Mouse (Mus musculus) layer of hippocampus, adult 9-11 months (tissue): ENCODE results near the gene Sfmbt1.

Experiments
- DNase-seq: peaks from one replicate; pipeline ENCODE4 v3.0.0; 2022

The Sfmbt1 gene

GRCm38 (mm10) chr14:30826174-30827140 lies 111.8 kb downstream of the Sfmbt1 start:
- DNase-seq, result no peak

GRCm38 (mm10) chr14:30827480-30827879 lies 112.8 kb downstream of the Sfmbt1 start:
- no peak for DNase-seq

- no peak for DNase-seq
These were observed 113.4 kb downstream of the Sfmbt1 start for GRCm38 (mm10) chr14:30828077-30828476.

- no peak for DNase-seq
These were observed 114.2 kb downstream of the Sfmbt1 start for GRCm38 (mm10) chr14:30828635-30829460.

- DNase-seq, result no peak
These were observed 122.9 kb downstream of the Sfmbt1 start for GRCm38 (mm10) chr14:30837416-30837996.

GRCm38 (mm10) chr14:30843701-30844100 lies 129.1 kb downstream of the Sfmbt1 start:
- no peak for DNase-seq

GRCm38 (mm10) chr14:30850504-30850903 lies 135.9 kb downstream of the Sfmbt1 start:
- no peak for DNase-seq

GRCm38 (mm10) chr14:30852325-30852724 lies 137.7 kb downstream of the Sfmbt1 start:
- DNase-seq, result no peak

- DNase-seq, result no peak
These were observed 140.7 kb downstream of the Sfmbt1 start for GRCm38 (mm10) chr14:30855316-30855715.

GRCm38 (mm10) chr14:30856885-30857507 lies 142.3 kb downstream of the Sfmbt1 start:
- DNase-seq, result no peak

GRCm38 (mm10) chr14:30857990-30858389 lies 143.3 kb downstream of the Sfmbt1 start:
- no peak for DNase-seq

GRCm38 (mm10) chr14:30861421-30862125 lies 146.9 kb downstream of the Sfmbt1 start:
- no peak for DNase-seq

GRCm38 (mm10) chr14:30862368-30862767 lies 147.7 kb downstream of the Sfmbt1 start:
- DNase-seq, result no peak

GRCm38 (mm10) chr14:30865311-30865710 lies 150.7 kb downstream of the Sfmbt1 start:
- no peak for DNase-seq

- DNase-seq, result no peak
These were observed 152.4 kb downstream of the Sfmbt1 start for GRCm38 (mm10) chr14:30867042-30867441.

GRCm38 (mm10) chr14:30868826-30869225 lies 154.2 kb downstream of the Sfmbt1 start:
- DNase-seq, result no peak

- DNase-seq, result no peak
These were observed 154.7 kb downstream of the Sfmbt1 start for GRCm38 (mm10) chr14:30869391-30869801.

GRCm38 (mm10) chr14:30870206-30871147 lies 155.8 kb downstream of the Sfmbt1 start:
- no peak for DNase-seq
